Mouse (Mus musculus) thymus, adult 2 months (tissue): ENCODE results near the gene Lyzl6.

Experiments
- CTCF ChIP-seq: fragments of 200-500 bp; IDR thresholded peaks from 2 replicates; pipeline ENCODE4 v1.5.1; 2012; ENCODE audit warnings: mild to moderate bottlenecking, control low read depth, low read length, moderate library complexity, borderline replicate concordance; ENCODE audit not compliant: control insufficient read depth, poor library complexity, insufficient read depth; ENCODE audit errors: extremely low read depth
- POLR2A ChIP-seq: fragments of 200-500 bp; IDR thresholded peaks from 2 replicates; pipeline ENCODE4 v1.6.1; 2012; ENCODE audit warnings: mild to moderate bottlenecking, low read length, control low read depth, moderate library complexity; ENCODE audit not compliant: control insufficient read depth, poor library complexity, insufficient read depth; ENCODE audit errors: extremely low read depth

- TF ChIP-seq CTCF (no peak), POLR2A (no peak)
These were observed 3.9 kb downstream of the Lyzl6 start for GRCm38 (mm10) chr11:103634806-103635205.
